Mouse (Mus musculus) ovary, postnatal 36 days (tissue): ENCODE measurements around the gene Sox13.

Source experiments
- DNase-seq: peaks from one replicate; pipeline ENCODE4 v3.0.0; 2022; ENCODE audit warnings: low spot score, mixed read lengths

Gene Sox13

DNA sequence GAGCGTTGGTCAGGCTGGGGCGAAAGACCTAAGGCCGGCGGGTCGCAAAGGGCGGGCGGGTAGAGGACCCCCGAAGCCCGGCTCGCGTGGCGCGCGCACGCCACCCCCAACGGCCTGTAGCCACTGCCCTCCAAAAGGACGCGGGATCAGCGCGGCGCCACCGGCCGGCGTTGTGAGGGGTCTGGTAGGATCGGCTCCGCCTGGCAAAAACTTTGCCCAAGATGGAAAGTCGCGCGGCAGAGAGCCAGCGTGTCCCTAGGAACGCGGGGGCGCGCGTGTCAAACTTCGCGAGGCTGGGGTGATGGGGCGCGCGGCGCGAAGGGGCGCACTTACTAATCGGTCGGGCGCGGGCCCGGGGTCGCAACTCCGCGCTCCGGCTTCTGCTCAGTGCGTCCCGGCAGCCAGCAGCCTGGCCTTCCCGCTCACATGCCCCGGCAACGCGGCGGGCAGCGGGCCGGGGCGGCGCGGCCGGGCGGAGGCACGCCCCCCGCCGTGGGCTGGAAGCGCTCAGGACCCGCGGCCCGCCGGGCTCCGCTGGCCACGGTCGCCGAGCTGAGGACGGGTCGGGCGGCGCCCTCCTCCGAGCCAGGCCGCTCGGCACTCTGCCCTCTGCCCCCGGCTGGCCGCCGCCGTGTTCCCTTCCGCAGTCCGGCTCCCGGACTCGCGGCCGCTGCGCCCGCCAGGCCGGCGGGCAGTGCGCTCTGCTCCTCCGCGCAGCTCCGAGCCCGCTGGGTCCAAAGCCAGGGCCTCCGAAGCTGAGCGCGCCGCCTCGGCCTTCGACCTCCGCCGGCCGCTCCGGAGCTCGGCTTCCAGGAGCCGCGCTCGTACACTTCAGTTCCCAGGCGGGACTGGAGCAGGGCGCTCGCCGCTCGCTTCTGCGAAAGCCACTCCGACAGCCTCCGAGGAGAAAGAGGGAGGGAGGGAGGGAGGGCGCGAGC, at the start of gene Sox13:
Gene Sox13, minus strand, starts transcription at position 835 of the 938 bp plus-strand sequence.
- DNase-seq, result peak; percentile 78

DNA sequence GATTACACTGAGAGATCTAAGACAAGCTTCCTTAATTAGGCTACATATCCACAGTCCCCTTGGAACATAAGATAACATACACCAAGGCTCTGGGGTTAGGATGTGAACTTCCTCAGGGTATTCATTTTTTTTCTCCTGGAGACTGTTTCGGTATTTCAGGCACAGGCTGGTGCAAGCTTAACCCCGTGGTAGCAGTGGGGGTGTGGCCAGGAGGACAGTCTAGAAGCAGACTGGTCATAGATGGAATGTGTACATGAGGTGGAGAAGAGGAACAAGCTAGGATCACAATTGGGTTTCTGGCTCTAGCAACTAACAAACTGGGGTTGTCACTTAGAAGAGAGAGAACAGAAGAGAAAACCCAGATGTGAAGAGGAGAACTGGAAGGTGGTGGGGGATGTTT, 47.4 kb upstream of the Sox13 start:
- DNase-seq, result no peak

DNA sequence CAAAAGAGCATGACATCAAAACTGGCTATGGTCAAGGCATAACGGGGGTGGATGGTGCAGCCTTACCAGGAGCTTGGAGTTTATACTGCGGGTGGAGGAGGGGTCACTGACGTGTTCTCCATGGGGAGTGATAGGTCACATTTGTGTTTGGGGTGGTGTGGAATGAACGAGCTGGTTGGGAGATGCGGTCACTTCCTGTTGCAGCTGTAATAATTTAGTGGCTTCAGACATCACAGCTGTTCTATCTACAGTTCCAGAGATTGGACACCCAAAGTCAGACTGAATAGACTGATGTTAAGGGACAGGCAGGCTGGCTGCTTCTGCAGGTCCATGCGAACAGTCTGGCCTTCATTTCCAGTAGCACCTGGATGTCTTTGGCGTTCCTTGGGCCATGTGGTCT, 46.9 kb upstream of the Sox13 start:
- DNase-seq, result no peak

DNA sequence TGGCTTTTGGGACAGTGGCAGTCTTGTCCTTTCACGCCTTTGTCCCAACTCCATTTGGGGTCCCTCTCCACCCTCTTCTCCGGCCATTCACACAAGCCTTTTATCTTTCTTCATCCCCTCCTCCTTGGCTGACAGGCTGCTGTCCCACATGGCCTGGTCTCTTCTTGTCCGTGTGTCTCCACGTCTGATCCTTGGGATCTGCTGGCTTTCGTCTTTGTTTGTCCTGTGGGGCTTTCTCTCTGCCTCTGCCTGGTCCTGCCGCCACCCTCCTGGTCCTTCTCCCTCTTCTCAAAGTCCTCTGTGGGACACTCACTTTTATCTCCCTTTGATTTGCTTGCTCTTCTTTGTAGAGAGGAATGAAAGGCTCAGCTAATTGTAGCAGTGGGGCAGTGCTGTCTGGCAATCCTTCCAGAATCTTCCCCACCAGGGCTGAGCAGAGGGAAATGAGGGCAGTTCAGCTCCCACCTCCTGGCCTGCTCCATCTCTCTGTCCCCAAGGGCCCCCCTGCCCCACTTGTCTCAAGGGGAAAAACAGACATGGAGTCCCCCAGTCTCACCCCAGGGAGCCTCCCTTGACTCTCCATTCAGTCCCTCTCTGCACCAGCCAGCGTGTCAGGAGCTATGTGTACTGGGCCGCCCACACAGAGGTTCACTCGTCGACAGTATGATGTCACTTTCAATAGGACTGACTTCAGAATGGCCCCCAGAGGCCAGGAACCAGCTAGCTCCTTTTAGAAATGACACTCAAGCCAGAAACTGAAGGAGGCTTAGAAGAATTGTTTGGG, 46.3 kb upstream of the Sox13 start:
- no peak for DNase-seq

DNA sequence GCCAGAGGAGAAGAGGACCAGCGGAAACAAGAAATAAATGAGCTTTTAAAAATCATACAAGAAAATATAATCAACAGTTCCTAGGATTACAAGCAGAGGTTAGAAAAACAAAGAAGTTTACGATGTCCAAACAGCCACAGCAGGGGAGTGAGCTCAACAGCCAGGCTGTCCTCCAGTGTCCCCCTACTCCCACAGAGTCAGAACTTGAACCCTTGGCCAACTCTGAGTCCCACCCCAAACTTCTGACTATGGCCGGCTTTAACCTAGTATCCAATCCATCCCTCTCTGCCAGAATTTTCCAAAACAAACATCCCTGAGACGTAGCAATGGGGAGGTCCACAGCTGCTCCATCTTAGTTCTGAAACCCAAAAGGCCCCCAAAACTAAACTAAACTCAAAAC, 45.0 kb upstream of the Sox13 start:
- no peak for DNase-seq

DNA sequence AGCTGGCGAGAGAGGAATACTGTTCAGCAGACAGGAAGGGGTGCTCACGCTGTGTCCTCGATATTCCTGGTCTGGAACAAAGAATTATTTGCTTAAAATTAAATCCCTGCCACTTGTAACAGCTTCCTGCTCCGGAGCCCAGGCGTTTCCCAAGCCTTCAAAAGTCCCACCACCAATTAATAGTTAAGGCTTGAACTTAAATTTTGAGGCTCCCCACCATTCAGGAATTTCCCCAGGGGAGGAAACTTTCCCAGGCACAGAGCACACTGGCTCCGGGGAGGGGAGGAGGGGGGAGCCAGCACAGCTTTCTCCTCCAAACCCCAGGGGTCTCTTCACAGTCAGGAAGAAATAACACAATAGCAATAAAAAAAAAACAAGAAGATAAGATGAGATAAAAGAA, 44.6 kb upstream of the Sox13 start:
- DNase-seq, result no peak

DNA sequence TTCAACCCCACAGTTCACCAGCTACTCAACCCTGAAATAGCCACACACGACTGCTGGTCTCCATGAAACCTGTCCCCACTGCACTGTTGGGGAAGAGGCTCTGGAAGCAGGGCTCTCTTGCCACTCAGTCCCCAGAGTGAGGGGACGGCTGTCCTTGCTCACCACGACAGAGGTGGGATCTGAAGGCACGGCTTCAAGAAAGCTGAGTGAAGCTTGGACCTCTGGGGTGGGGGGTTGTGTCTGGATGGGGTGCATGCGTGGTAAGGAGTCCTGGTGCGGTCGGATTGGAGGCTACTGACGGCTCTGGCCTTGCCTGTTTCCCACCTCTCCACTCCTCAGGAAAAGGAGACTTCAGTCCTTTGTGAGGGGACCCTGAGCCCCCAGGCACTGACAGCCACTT, 43.7 kb upstream of the Sox13 start:
- DNase-seq, result no peak

DNA sequence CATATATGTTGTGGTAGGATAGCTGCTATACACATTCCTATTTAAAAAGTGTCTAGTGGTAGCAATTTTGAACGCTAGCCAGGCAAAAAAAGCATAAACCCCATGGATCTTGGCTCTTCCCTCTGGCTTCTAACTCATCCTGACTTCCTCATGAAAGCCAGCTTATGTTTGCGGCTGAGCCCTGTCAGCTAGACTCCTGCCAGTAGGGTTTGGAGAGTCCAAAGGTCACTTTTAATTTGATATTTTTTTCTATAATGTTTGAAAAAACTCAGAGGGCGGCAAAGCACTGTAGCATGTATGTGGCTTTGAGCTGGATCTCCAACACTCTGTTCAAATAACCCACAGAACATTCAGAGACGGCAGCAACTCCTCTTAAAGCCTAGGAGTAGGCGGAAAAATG, 39.0 kb upstream of the Sox13 start:
- DNase-seq, result no peak

DNA sequence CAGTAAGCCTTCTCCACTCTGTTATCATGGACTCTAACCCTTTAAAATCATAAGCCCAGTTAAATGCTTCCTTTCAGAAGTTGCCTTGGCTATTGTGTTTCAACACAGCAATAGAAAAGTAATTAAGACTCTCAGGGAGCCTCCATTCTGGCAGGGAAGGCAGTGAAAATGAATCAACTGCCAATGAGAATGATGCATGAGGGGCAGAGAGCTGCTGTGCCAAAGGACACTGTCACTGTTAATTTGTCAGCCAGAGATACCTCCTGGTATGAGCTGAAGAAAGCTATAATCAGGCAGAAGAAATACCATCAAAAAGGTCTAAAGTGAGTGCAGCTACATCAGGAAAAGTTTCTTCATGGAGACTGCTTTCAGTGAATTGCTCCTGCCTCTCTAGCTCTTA, 36.8 kb upstream of the Sox13 start:
- no peak for DNase-seq

DNA sequence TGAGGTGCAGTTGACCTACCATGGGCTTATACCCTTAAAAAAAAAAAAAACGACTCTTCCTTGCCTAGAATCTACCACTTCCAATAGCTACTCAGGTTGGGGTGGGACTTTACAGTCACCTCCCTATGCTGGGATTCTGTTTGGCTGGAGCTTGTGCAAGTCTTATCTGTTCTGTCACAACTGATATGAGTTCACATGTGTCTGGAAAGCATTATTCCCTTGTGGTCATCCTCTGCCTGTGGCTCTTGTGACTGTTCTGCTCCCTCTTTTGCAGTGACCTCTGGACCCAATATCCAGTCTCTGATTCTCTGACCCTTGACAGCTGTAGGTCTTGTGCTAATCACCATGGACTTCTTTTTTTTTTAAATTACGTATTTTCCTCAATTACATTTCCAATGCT, 31.9 kb upstream of the Sox13 start:
- no peak for DNase-seq

DNA sequence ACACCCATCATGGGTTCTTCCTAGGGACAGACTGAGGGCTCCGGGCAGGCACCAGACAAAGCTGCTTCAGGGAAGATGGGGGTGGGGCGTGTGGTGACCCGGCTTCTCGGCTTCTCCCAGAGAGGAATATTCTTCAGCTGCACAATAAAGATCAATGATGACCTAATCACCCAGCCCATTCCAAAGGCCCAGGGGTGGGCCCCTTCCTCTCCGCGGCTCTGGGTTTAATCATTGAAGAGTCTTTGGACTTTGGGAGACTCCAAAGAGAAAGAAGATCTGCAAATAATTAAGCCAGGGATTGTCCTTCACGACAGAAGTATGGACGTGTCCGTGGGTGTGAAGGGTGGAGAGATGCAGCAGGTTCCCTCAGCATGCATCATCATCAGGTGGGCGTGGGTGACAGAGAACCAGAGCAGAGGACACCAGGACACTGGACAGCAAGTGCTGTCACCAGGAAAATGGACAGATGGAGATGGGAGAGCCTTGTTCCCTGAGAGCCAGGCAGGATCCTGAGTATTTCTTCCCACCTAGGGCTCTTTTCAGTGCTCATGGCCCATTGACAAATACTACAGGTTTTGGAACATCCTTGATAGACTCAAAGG, 28.5 kb upstream of the Sox13 start:
- no peak for DNase-seq

DNA sequence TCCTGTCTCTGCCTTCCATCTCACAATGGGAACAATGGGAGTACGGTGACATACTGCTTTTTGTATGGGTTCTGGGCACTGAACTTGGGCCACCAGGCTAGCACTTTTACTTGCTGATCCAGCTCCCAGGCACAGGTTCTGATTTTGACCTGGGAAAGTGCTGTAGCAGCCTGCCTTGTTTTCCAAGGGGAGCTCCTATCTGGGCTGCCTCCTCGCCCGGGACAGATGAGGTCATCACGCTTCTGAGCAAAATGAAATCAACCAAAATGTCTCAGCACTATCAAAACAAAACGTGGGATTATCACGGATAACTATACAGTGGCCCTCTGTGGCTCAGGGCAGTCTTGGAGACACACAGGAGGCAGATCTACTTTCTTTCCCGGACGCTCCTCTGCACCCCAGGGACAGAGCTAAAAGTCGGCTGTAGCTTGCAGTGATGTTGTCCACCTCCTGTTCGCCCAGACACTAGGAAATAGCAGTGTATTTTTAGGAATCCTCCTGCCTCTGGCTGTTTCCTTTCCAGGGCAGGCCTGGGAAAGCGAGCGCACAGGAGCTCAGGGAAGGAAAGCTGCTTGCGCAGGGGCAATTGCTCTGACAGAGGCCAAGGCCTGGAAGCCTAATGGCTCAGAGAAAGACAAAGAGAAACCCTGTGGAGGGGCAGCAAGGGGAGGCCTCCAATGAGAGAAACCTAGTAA, 27.8 kb upstream of the Sox13 start:
- no peak for DNase-seq

DNA sequence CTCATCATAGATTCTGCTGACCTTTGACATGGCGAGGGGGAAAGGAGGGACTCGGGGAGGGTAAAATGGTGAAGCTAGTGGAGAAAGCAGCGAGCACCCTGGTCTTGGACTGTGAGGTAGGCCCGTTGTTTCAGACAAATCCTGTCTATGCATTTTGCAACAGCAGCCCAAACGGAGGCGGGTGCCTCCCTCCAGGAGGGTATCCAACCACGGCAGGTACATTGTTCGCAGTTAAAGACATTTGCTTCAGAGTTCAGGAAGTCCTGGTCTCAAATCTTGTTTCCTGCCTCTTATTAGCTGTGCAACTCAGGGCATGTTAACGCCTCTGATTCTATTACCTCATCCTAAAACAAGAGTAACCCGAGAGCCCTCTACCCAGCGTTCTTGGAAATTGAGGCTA, 26.8 kb upstream of the Sox13 start:
- DNase-seq, result no peak

DNA sequence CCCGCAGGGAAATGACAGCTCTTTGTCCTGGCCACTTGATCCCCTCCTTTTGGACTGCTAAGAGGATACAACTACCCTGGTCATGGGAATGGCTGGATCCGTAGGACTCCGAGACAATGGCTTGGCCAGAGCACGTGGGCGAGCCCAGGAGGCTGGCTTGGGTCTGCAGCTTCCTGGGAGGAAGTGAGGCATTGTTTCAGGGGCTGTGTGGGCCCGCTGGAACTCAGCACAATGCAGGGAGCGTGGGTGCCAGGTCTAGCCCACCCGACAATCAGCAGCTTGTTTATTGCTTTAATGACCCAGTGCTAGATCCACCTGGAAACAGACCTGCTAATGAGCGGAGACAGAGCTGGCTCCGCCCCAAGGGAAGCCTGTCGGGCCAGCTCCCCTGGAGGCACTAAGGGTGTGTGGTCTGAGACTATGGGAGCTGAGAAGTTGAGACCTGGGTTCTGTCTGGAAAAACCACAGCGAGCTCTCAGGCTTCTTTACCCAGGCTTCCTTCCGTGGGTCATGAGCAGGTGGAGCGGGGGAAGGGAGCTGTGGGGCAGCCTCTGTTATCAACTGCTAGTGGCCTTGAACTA, 24.3 kb upstream of the Sox13 start:
- DNase-seq, result peak; percentile 37

DNA sequence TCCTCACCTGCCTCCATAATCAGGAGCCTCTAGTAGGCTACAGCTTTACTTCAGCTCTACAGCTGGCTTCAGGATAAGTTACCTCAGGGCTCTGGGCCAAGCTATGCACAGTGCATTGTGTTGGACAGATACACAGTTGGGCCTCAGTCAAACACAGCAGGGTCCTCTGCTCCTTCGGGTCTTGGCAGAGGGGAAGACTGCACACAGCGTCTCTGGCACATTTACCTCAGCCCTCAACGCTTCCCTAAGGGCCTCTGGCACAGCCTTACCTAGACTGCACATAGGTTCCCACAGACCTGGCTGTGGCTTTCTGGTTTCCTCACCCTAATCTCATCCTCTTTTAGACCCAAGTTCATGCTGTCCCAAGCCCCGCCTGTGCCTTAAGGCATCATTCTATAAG, 22.1 kb upstream of the Sox13 start:
- no peak for DNase-seq

DNA sequence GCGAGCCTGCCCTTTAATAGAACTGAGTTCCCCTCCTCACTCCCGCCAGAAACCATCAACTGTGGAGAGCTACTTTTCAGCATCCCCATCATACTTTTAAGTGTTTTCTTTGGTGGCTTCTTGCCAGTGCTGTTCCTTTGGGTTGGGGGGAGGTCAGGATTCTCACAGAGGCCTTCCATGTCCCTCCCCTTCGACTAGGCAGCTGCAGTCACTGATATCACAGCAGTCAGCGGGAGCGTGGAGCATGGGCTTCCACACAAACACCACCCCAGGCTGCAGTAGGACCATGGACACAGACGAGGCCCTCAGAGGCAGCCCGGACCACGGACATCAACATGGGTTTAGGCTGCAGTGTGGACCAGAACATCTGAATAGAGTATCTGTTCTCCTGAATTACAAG, 20.1 kb upstream of the Sox13 start:
- no peak for DNase-seq

DNA sequence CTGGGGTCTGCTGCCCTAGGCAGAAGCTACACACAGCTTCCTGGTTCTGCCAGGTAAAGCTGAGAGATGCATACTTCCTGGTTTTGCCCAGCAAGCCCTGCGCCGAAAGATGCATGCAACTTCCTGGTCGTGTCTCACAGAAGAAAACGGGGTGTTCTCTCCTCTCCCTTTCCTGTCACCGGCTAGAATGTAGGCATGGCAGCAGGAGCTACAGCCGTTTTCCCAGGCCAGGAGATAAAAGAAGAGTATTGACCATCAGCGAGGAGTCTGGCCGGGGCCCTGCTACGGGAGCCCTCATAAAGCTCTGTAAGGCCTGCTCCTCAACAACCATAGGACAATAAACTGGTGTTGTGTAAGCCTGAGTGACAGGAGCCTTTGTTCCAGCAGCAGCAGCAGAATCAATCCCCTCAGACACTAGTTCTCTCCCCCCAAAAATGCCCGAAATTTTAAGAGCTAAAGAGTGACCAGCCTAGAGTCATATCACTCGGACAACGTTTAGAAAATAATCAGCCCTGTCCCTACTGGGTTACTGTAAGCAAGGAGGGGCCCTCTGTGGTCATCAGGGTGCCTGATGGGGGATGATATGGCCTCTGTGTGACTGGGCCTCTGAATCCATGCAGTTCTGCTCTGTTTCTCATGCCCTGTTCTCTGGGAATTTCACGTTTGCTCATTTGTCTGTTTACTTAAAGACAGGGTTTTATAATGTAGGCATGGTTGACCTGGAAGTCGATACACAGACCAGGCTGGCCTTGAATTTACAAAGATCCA, 13.9 kb upstream of the Sox13 start:
- DNase-seq, result no peak

DNA sequence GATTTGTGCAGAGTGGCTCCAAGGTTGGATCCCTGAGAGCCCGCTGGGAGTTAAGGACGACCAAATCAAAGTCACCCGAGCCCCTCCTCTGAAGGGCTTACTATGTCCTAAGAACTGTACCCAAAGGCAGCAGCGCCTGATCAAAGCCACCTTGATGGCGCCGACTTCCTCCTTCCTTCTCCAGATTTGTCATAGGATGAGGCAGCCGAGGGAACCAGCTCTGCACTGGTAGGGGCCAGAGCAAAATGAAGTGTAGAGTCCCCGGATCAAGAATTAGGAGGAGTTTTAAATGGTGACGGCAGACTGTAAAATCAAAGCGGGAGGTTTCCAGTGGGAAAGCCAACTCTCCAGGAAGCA, 10.6 kb upstream of the Sox13 start:
- DNase-seq, result no peak

DNA sequence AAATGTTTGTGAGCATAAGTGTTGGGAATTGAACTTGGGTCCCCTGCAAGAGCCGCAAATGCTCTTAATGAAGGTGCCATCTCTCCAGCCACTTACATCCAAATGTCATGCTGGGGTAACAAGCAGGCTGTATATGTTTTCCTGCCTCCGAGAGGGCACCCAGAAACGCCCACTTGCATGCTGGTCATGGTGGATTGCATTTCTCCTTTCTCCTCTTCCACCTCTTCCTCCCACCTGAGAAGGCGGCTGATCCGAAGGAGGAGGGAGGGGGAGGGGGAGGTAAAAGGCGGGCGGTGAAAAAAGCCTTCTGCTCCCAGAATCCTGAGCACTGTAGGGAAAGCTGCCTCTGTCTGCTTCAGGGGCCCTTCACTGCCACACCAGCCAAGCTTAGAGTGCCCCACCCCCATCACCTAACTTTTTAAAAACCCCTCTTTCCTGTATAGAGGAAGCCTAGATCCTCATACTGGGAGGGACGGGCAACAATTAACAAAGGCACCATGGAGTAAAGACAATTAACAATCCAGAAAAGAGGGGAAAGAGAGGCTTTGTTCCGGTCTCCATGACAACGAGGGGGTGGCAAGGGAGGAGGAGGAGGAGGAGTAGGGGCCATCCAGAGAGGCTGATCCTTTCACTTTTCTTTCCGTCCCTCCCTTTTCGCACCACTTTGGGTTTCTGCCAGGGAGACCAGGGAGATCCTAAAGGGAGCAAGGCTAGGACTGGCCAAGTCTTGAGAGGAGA, 10.0 kb upstream of the Sox13 start:
- peak; percentile 61 for DNase-seq

DNA sequence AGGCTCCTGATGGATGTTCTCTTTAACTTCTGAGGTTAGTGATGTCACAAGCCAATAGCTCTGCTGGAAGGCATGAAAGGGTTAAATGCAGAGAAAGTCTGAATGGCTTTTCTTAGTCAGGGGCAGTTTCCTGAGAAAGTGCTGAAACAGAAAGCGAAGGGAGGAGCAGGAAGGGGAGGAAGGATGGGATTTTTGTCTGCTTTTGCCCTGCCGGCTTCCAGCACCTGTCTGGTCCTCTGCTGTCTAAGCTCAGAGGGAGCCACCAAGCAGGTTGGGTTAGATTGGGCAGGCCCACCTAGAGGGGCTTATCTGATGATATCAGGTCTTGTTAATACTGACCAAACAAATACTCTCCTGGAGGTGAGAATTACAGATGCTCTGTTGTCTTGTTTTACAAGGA, 8.4 kb upstream of the Sox13 start:
- no peak for DNase-seq

DNA sequence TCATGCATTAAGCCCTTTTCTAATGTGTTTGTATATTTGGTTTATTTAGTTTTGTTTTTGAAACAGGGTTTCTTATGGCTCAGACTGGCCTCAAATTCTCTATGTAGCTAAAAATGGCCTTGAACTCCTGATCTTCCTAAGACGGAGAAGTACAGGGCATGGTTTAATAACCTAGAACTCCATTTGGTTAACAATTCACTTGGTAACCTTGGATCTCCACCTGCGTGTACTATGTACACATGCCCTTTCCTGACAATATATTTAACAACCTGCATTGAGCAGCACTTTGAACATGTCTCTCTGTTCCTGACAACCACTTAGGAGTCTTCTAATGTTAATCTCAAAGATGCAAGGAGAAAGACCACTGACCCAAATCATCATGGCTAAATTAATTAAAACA, 7.0 kb upstream of the Sox13 start:
- no peak for DNase-seq
